Mouse (Mus musculus): ENCODE data around the gene Plac9a. TPM values are rescaled to one million over a fixed set of nuclear protein-coding genes. Genes with fewer than 3 reads are reported as not detected.
A peak's percentile ranks its signal among the peaks of the same experiment; 100 is the strongest.
"Not testable (repeated sequence)": the region's sequence is repeated elsewhere in the genome, so short reads cannot be mapped to it uniquely, and the experiment has no call there.

Plac9a gene
- total RNA-seq, 2 experiments from 2014 or later, result 2.1 to 2.9 TPM

GRCm38 (mm10) chr14:25866832-25867231 lies 36.1 kb downstream of the Plac9a start:
- peak in 1 of 2 experiments; percentile 51 for DNase-seq
- intact Hi-C loops (cut with DNase I), result no loop called here

DNA sequence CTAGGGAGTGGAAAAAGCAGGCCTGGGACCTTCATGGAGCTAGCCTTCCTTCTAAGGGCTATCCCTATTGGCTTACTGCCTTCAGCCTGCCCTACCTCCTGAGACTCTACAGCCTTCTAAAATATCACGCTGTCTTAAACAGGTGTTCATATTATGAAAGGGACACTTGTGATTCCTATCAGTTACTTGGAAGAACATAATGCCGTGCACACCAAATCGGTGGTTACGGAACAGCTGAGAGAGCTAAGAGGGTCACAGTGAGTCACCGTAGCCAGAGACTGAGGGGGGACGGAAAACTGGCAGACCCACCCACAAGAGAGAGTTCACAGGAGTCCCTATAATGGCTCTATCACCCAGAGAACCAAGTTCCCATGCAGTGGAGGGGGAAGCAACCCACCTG lies 36.5 kb downstream of the Plac9a start:
- no peak for DNase-seq
- intact Hi-C loops (cut with DNase I), result no loop called here

- intact Hi-C loops (cut with DNase I), result no loop called here
- no peak for DNase-seq
Measured at GRCm38 (mm10) chr14:25865251-25865650, 37.6 kb downstream of the Plac9a start.

- DNase-seq, result no peak
- intact Hi-C loops (cut with DNase I), result no loop called here
Measured at GRCm38 (mm10) chr14:25863721-25864120, 39.2 kb downstream of the Plac9a start.

GRCm38 (mm10) chr14:25861771-25862530 lies 40.9 kb downstream of the Plac9a start:
- intact Hi-C loops (cut with DNase I), result no loop called here
- no peak for DNase-seq

GRCm38 (mm10) chr14:25857940-25858339 lies 45.0 kb downstream of the Plac9a start:
- DNase-seq, result no peak
- intact Hi-C loops (cut with DNase I), result no loop called here

DNA sequence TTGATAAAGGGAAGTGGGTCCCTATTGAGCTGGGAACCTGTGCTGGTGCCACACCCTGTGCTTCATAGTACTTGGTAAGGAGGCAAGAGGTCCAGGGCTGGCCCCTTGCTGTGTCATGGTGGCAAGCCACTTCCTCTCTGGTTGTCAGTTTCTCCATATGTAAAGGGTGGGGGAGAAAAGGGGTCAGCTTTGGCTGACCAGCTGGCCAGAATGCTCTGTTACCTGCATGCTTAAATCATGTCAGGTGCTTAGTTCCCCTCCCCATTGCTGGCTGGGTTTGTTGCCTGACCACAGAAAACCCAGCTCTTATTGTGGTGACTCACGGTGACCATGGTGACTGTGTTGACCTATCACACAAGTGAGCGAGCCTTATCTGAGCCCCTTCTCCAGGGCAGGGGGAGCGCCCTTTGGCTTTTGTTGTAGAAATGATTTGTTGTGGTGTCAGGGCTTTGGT lies 45.7 kb downstream of the Plac9a start:
- intact Hi-C loops (cut with DNase I), result no loop called here

DNA sequence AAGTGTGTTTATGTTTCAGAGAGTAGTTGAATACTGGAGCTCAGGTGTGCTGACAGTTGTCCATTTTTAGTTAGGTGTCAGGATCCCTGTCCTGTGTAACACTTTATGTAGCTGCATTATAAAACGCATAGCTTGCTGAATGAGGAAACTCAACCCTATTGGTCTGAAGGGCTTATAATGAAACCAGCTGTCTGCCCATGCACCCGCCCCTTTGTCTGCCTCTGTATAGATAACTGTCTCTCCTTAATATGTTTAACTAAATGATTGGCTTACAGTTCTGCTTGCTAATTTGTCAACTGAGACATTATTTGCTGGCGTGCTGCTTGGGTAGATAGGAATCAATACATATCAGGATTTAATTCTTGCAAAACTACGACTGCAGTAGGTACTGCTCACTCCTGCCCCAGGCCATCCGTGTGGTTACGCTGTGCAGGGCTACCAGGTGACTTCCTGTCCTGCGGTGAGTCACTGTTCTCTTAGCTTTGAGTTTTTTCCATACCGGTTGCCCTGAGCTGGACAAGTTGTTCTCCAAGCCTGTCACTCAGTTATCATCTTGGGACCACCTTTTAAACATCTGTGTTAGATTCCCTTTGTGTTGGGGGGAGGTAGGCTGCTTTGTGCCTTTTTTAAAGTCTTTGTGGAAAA lies 47.5 kb downstream of the Plac9a start:
- no peak for DNase-seq
- intact Hi-C loops (cut with DNase I), result no loop called here

More for the DNA sequence above, 45.7 kb downstream of the Plac9a start:
- DNase-seq, result no peak

DNA sequence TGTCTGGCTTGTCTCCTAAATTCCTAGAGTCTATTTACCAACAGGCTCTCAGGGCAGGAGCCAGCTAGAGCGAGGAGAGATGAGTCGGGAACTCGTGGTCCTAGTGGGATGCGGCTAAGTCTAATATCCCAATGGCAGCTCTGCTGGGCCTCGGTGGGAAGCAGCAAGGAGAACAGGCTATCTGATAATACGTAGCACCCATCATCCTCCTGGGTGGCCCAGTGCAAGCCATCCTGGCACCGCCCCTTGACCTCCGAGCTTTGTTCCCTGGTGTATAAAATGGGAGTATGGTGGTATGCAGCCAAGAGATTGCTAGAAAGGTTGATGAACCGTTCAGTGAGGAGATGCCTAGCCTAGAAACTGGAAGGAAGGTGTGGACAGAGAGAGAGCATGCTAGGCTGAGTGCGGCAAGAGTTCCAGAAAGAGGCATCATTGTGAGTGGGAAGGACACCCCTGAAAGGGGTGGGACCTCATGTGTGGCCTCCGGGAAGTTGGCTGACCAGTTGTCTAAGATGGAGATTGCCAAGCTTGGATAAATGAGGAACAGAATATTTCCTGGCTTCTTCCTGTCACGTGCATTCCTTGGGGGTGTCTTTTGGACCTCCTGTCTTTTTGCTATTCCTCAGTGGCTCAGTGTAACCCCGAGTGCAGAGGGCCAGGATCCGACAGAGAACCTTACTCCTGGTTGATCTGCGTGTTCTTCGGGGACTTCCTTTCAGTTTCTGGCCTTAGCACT lies 49.0 kb downstream of the Plac9a start:
- intact Hi-C loops (cut with DNase I), result no loop called here
- peak in 1 of 2 experiments; percentile 17 for DNase-seq

DNA sequence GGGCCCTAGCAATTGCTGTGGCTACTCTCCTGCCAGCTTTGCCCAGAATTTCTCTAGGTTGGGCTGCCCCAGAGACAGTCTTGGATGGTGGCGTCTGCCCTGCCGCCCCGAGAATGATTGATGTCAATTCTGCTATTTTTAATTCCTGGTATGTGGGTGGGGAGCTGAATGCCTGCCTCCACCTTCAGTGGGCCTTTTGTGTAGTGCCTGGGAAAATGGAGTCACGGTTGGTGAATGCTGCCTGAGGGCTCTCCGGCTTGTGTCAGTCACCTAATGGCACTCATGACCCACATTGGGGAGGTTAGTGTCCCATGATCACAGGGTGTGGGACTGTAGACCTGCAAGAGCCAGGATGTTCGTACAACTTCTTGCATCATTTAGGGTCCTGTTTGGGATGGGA lies 49.6 kb downstream of the Plac9a start:
- peak in 1 of 2 experiments; percentile 14 for DNase-seq
- intact Hi-C loops (cut with DNase I), result no loop called here

GRCm38 (mm10) chr14:25852121-25852561 lies 50.8 kb downstream of the Plac9a start:
- intact Hi-C loops (cut with DNase I), result no loop called here

GRCm38 (mm10) chr14:25851189-25851588 lies 51.7 kb downstream of the Plac9a start:
- DNase-seq, result peak in 1 of 2 experiments; percentile 14
- intact Hi-C loops (cut with DNase I), result no loop called here

More at GRCm38 (mm10) chr14:25852121-25852561, 50.8 kb downstream of the Plac9a start:
- DNase-seq, result peak in 1 of 2 experiments; percentile 11

DNA sequence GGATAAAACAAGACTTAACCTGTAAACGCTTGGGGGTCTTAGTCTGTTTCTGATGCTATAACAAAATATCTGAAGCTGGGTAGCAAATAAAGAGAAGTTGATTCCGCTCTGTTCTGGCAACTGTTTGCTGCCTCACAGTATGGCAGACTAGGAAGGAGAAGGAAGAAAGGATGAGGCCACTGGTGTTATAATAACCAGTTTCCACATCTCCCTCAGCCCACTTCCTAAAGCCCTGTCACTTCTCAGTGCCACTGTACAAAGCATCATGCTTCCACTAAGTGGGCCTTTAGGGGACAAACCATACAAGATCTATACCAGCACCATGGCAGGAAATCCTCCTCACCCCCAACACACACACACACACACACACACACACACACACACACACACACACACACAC lies 52.5 kb downstream of the Plac9a start:
- no peak for DNase-seq
- intact Hi-C loops (cut with DNase I), result no loop called here

DNA sequence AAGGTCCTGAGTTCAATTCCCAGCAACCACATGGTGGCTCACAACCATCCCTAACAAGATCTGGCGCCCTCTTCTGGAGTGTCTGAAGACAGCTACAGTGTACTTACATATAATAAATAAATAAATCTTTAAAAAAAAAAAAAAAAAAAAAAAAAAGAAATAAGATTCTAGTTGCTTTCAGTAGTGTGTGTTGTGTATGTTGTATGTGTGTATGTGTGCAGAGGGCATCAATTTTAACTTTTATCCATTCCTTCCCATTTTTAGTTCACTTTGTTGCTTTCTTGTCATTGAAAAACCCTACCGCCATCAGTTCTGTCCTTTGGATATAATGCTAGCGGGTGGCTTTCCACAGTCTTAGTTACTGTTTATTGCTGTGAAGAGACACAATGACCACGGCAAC lies 54.2 kb downstream of the Plac9a start:
- intact Hi-C loops (cut with DNase I); DNase-seq: not testable (repeated sequence)

DNA sequence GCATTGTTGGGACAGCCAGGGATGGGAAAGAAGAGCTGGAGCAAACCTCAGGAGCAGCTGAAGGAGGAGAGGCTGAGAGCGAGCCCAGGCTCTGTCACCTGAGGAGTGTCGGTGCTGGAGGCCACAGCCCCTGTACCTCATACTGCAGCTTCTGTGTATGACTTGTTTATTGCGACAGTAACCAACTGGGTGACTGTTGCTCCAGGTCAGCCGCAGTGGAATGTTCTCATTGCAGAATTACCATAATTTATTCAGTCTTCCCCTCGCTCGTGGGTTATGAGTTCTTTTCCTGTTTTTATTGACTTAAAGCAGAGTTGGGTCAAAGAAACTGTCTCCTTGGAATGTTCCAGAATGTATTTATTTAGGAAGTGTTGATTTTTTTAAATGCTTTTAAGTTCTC lies 54.7 kb downstream of the Plac9a start:
- DNase-seq, result no peak
- intact Hi-C loops (cut with DNase I), result no loop called here

DNA sequence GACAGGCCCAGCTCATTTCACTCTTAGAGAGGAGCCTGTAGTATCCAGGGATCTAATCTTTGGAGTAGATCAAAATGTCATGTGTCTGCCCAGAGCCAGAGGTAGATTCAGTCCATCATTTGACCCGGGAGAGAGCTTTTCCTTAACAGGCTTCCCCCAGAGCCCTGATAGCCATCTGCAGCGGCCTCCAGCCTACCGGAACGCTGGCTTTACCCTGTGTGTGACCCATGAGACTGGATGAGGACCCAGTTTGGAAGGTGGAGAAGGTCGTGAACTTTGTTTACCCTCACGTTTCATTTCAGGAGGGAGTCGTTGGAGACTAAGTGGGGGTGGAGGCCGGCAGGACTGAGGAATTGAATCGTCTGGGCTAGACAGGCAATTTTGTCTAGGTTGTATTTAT lies 55.2 kb downstream of the Plac9a start:
- intact Hi-C loops (cut with DNase I), result no loop called here

GRCm38 (mm10) chr14:25846516-25846915 lies 56.4 kb downstream of the Plac9a start:
- intact Hi-C loops (cut with DNase I), result no loop called here
- DNase-seq, result no peak

More for the DNA sequence above, 55.2 kb downstream of the Plac9a start:
- no peak for DNase-seq

GRCm38 (mm10) chr14:25845832-25846383 lies 57.0 kb downstream of the Plac9a start:
- DNase-seq, result no peak
- intact Hi-C loops (cut with DNase I), result no loop called here

DNA sequence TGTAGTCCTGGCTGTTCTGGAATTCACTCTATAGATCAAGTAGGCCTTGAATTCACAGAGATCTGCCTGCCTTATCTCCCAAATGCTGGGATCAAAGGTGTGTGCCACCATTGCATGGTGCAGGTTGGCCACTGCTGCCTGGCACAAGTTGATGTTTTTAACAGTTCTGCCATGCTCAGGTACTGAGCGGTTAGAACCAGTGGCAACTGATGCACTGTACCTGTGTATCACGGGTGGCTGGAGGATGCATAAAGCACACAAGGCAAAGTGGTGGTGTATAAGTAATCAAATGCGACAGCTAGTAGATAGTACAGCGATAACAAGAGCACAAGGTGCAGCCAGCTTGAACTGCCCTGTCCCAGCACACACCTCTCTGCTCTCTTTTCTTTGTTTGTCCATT lies 58.5 kb downstream of the Plac9a start:
- intact Hi-C loops (cut with DNase I), result no loop called here
- no peak for DNase-seq

- DNase-seq, result no peak
- intact Hi-C loops (cut with DNase I), result no loop called here
Measured at GRCm38 (mm10) chr14:25842688-25843003, 60.3 kb downstream of the Plac9a start.
